Mouse (Mus musculus) left cerebral cortex, postnatal 36 days (tissue): ENCODE data around the gene Synpo2. TPM values are rescaled to one million over a fixed set of nuclear protein-coding genes. Genes with fewer than 3 reads are reported as not detected.

Experiments
- DNase-seq, 2 experiments: peaks; one replicate each; pipeline ENCODE4 v3.0.0; 2021 to 2022; ENCODE audit warnings: low spot score in 2 of 2, mixed read lengths in 1 of 2
- intact Hi-C: fragments of 180-260 bp; cut with DNase I; formaldehyde crosslinking; loops from one replicate; pipeline ENCODE4 v1.15.1; 2025
- total RNA-seq, 2 experiments: library from RNA; stranded (reverse); gene quantifications; 2 replicates each; pipeline ENCODE4 v1.2.3; 2021

The Synpo2 gene
- total RNA-seq, 2 experiments from 2014 or later = 2.9 to 3.2 TPM

DNA sequence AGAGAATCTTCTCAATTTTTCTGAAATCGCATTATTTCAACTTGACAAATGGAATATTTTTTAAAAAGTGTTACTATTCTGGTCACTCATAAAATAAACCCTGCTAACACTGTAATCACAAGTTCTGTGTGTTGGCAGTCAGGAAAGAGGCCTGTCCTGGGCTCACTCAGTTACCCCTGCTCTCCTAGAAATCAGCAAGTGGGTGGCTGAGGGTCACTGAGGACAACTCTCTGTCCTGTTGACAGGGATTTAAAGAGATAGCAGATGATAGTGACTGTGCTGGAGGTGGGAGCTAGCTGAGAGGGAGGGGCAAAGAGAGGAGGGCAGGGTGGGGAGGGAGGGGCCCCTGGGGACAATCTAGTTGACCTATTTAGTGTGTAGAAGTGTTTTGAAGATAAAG lies 165.0 kb downstream of the Synpo2 start:
- DNase-seq = no peak
- intact Hi-C loops = no loop called here

DNA sequence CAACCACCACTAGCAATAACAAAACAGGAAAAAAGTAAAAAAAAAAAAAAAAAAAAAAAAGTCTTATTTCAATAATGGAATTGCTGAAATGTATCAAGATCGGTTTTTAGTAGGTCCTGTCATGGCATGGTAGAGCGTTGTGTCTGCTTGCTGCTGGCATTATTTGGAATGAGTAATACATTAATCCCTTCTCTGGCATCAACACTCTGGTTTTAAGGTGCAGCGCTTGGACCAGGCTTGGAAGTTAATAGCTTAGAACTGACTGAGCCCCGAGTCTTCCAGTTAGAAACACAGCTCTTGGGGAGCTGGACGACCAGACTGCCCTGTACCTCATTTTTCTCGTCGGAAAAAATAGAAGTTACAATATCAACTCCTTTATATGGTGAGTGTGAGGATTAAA lies 169.1 kb downstream of the Synpo2 start:
- intact Hi-C loops = no loop called here
- no peak for DNase-seq

- intact Hi-C loops = no loop called here
- no peak for DNase-seq
These were observed 170.5 kb downstream of the Synpo2 start for GRCm38 (mm10) chr3:123065466-123065865.

- intact Hi-C loops = no loop called here
- DNase-seq = no peak
These were observed 171.8 kb downstream of the Synpo2 start for GRCm38 (mm10) chr3:123064186-123064585.

DNA sequence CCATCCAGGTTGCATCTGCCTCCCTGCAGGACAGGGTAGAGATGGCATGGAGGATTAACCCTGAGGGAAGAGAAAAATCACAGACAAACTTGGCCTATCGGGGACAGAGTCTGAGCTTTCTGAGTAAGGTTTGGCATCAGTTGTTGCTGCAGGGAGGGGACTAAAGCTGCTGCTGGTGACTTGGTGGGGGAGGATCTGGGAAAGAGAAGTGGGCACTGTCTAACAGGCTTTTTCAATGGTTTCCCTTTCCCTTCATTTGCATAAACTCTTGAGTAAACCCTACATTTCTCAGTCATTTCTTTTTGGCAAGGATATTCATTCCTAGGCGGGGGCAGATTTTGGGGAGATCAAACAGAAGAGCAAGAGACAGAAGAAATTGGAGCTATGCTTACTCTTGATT lies 174.0 kb downstream of the Synpo2 start:
- no peak for DNase-seq
- intact Hi-C loops = no loop called here

DNA sequence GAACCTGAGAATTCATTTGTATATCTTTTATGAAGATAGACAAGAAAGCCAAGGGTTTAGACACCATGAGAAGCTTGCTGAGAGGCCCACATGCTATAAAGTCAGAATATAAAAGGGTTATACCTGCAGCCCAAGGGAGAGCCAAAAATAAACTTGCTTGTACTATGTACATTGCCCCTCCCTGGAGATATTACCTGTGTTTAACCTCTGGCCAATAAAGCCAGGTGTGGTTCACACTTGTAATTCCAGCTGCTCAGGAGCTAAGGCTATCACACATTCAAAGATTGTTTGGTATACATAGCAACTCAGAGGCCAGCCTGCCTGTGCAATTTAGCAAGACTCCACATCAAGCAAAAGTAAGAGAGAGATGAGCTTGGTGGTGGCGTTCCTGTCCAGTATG lies 177.1 kb downstream of the Synpo2 start:
- intact Hi-C loops = no loop called here
- DNase-seq = no peak

GRCm38 (mm10) chr3:123054178-123054577 lies 181.8 kb downstream of the Synpo2 start:
- intact Hi-C loops = no loop called here
- no peak for DNase-seq

GRCm38 (mm10) chr3:123053192-123053938 lies 182.6 kb downstream of the Synpo2 start:
- no peak for DNase-seq
- intact Hi-C loops = no loop called here

- no peak for DNase-seq
- intact Hi-C loops = no loop called here
These were observed 193.6 kb downstream of the Synpo2 start for GRCm38 (mm10) chr3:123042308-123042707.

DNA sequence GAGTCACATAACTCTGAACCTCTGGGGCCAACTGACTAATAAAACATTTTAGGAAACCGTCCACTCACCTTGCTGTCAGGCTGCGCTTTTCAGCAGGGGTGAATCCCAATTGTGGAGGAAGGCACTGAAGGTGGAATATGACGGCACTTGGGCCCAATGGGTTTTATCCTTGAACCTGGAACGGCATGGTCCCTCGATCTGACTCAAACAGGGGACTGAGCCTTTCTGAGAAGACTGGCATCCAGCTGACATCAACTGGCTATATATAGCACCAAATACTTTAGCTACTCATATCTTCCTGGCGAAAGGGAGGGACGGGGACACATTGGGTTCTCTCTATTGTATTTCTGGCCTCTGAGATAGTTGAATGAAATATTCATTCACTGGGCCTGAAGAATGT lies 201.2 kb downstream of the Synpo2 start, which contains the start of gene Myoz2:
Gene Myoz2, minus strand, starts transcription at position 264 of the 400 bp plus-strand sequence.
- intact Hi-C loops = no loop called here
- no peak for DNase-seq

DNA sequence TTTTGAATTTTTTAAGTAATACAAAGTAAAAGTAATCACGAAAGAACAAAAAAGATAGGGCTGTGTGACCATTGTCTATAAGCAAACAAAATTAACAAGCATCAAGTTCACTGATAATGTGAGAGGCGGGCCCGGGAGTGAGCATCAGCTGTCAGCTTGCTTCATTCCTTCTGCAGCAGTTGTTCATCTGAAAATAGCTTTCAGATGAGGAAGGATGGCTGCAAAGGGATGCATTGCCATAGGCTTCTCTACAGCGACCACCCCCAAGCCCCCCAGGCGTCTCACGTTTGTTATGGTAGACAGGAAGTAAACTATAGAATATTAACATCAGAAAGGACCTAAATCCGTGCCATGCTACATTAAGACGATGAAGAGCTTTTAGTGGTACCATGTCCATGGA lies 202.1 kb downstream of the Synpo2 start:
- intact Hi-C loops = no loop called here
- no peak for DNase-seq

Other genes starting within 250 kb of the Synpo2 start
- gene Myoz2, start 201.1 kb downstream of the Synpo2 start, total RNA-seq = under 1 TPM; 0.27 to 0.68 TPM
- gene Sec24d, start 31.3 kb upstream of the Synpo2 start, total RNA-seq = 10 to 100 TPM; 10.5 to 10.9 TPM
- gene Mettl14, start 150.0 kb upstream of the Synpo2 start, total RNA-seq = 10 to 100 TPM; 11.4 to 15.6 TPM
- gene Prss12, start 210.8 kb upstream of the Synpo2 start, total RNA-seq = 10 to 100 TPM; 15.7 to 18.0 TPM